Mouse (Mus musculus) stomach, postnatal 0 days (tissue): ENCODE measurements at regions not wholly inside any gene's neighbourhood (a gene's known extent, or its start where the extent isn't known, plus 50 kb on each side); places are given as distances from the start of the nearest gene placed in this dataset.
A peak's percentile ranks its signal among the peaks of the same experiment; 100 is the strongest.
"Not testable (repeated sequence)": the region's sequence is repeated elsewhere in the genome, so short reads cannot be mapped to it uniquely, and the experiment has no call there.

Source experiments
- ATAC-seq: fragments of 200-750 bp; cut with Nextera tagmentation; 2 replicates; pipeline ENCODE4 v1.8.0; 2017; ENCODE audit not compliant: low FRiP score, low TSS enrichment
- DNase-seq: peaks from one replicate; pipeline ENCODE4 v3.0.0-alpha.2; 2016; ENCODE audit warnings: low spot score
- H3K27ac ChIP-seq: fragments of 300-500 bp; sonication (generic); replicated peaks from 2 replicates; pipeline ENCODE4 v1.5.1; 2014; ENCODE audit warnings: mild to moderate bottlenecking, control low read depth
- H3K27me3 ChIP-seq: fragments of 300-500 bp; sonication (generic); 2 replicates; pipeline ENCODE4 v1.6.1; 2014; ENCODE audit warnings: low read length; ENCODE audit not compliant: control insufficient read depth, insufficient read depth
- H3K36me3 ChIP-seq: fragments of 300-500 bp; sonication (generic); 2 replicates; pipeline ENCODE4 v1.6.1; 2014; ENCODE audit warnings: low read length, mixed read lengths; ENCODE audit not compliant: control insufficient read depth, insufficient read depth
- H3K4me1 ChIP-seq: fragments of 300-500 bp; sonication (generic); replicated peaks from 2 replicates; pipeline ENCODE4 v1.6.1; 2014; ENCODE audit warnings: antibody characterized with exemption; ENCODE audit not compliant: control insufficient read depth, insufficient read depth
- H3K4me2 ChIP-seq: fragments of 300-500 bp; sonication (generic); replicated peaks from 2 replicates; pipeline ENCODE4 v1.6.1; 2014; ENCODE audit warnings: low read depth, mild to moderate bottlenecking, control low read depth, moderate library complexity
- H3K4me3 ChIP-seq: fragments of 300-500 bp; sonication (generic); 2 replicates; pipeline ENCODE4 v1.5.1; 2014; ENCODE audit warnings: low read depth, low read length, control low read depth
- H3K9ac ChIP-seq: fragments of 300-500 bp; sonication (generic); 2 replicates; pipeline ENCODE4 v1.6.1; 2014; ENCODE audit warnings: mild to moderate bottlenecking, low read length, control low read depth, mixed read lengths
- H3K9me3 ChIP-seq: fragments of 300-500 bp; sonication (generic); 2 replicates; pipeline ENCODE4 v1.6.1; 2016; ENCODE audit warnings: low read length; ENCODE audit not compliant: control insufficient read depth
- CTCF ChIP-seq: IDR thresholded peaks from 2 replicates; pipeline ENCODE4 v1.5.1; 2016; ENCODE audit warnings: antibody characterized with exemption, low read depth, mild to moderate bottlenecking, moderate library complexity
- WGBS: fragments of 180-500 bp; shearing (Covaris S2); extraction: QIAGEN DNeasy Blood & Tissue Kit; methylation state at CpG from one replicate; pipeline ENCODE4 v1.1.7; 2014; 5-methylcytosine and 5-hydroxymethylcytosine counted together

DNA sequence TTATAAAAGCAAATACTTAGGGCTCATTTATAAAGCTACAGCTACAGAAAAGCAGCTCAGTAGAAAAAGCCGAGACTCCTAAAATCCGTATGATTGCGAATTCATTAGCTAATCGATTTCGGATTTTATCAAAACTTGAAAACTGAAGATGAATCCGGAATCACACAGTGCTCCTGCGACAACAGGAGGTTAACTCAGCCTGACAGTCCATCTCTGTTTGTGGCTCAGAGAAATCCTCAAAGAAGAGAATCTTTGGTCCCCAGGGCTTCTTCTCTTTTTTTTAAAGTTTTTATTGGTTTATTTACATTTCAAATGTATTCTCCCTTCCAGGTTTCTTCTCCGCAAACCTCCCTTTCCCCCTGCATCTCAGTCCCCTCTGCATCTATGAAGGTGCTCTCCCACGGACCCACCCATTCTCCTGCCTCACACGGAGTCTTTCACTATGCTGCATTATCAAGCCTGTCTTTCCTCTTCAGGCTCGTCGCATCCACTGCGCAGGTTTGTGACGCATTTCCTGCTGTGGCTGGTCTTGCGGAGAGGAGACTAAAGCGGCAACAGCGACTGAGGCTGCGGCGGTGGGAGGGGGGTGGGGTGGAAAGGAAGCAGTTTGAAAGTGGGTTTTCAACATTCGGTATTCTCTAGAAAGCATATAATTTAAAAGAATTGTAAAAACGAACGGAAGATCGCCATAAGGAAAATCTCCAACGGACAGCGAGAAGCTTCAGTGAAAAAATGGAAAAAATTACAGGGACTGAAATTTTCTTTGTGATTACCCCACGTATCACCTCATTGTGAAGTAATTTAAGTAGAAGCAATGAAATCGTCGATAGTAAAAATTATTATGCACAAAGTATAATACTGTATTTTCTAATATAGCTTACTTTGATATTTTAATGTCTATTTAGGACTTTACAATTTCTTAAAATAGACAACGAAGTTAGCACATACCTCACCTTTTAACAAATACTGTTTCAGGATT lies 482.5 kb upstream of the Snrpn start:
- 29% methylated on average over 29 of the region's 29 CpGs for WGBS
- H3K9ac ChIP-seq, H3K36me3 ChIP-seq, H3K4me1 ChIP-seq, H3K27ac ChIP-seq, H3K9me3 ChIP-seq, H3K27me3 ChIP-seq: not testable (repeated sequence)
- DNase-seq, result peak; percentile 67
- H3K4me2 ChIP-seq, result peak overlapping the region; percentile 45
- H3K4me3 ChIP-seq, result peak overlapping the region; percentile 27
- peak; percentile 76; the same call in 1 of the 2 replicates for ATAC-seq

DNA sequence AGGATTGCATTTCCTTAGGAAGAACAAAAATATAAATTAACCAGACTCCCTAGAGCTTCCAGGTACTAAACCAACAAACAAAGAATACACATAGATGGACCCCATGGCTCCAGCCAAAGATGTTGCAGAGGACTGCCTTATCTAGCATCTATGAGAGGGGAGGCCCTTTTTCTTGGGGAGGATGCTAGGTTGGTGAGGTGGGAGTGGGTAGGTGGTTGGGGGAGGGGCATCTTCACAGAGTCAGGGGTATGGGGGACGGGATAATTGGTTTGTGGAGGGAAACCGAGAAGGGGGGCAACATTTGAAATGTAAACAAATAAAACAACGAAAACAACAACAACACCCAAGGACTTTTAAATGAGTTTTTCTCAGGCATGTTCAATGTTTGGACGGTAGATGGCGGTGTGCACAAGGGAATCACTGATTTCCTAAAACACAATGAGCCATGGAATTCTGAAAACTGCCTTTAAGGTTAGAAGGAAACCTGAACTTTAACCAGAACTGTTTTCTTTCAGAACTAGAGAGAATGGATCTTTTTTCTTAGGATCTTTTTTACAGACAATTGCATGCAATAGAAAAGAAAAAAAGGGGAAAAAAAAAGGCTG lies 477.2 kb upstream of the Snrpn start:
- H3K4me1 ChIP-seq, H3K4me3 ChIP-seq, H3K36me3 ChIP-seq, DNase-seq, H3K9me3 ChIP-seq, H3K27me3 ChIP-seq, H3K27ac ChIP-seq, H3K4me2 ChIP-seq, H3K9ac ChIP-seq, ATAC-seq: not testable (repeated sequence)
- 11% methylated on average over 5 of the region's 5 CpGs for WGBS
- TF ChIP-seq CTCF, result peak; percentile 69
